Mouse (Mus musculus): Measurements from ENCODE around the gene Arap2. TPM values are rescaled to one million over a fixed set of nuclear protein-coding genes. Genes with fewer than 3 reads are reported as not detected.

Gene Arap2
- polyA plus RNA-seq, 2 experiments, result 1.1 to 1.7 TPM

GRCm38 (mm10) chr5:62664847-62665246, 101.1 kb downstream of the Arap2 start:
- 68% methylated on average over 4 of the region's 4 CpGs for WGBS (ENCODE audit: insufficient replicate concordance)

GRCm38 (mm10) chr5:62663206-62663605, 102.8 kb downstream of the Arap2 start:
- DNase-seq (ENCODE audit: low read depth in 3 of 3, low spot score in 3 of 3), result no peak
- H3K9me3 ChIP-seq (ENCODE audit: control insufficient read depth, low read length), result no peaks in the 10 kb centered on the region
- no peak for ATAC-seq (ENCODE audit: insufficient read depth)
- WGBS (ENCODE audit: insufficient replicate concordance), result 60% methylated on average over 1 of the region's 1 CpGs
- H3K4me3 ChIP-seq (ENCODE audit: insufficient read depth in 1 of 2, low read depth in 2 of 2, low read length in 2 of 2), result no peak overlapping the region
- H3K9ac ChIP-seq (replicated peaks), result no peak overlapping the region
- TF ChIP-seq CTCF (IDR thresholded peaks at IDR 0.05; ENCODE audit: low read depth) (no peak), EP300 (IDR thresholded peaks at IDR 0.05; ENCODE audit: low read depth) (no peak)
- H3K4me2 ChIP-seq (ENCODE audit: low read depth), result no peak overlapping the region
- no peaks in the 10 kb centered on the region for H3K36me3 ChIP-seq (replicated peaks; ENCODE audit: control insufficient read depth, insufficient read depth, low read depth)
- H3K4me1 ChIP-seq (replicated peaks; ENCODE audit: control insufficient read depth in 2 of 2, insufficient read depth in 2 of 2, low read length in 1 of 2), result no peaks in the 10 kb centered on the region
- no peaks in the 10 kb centered on the region for H3K27me3 ChIP-seq (ENCODE audit: control insufficient read depth, insufficient read depth, low read length)
- H3K27ac ChIP-seq, result no peak overlapping the region

More at GRCm38 (mm10) chr5:62664847-62665246, 101.1 kb downstream of the Arap2 start:
- Histone ChIP-seq H3K27me3 (ENCODE audit: control insufficient read depth, insufficient read depth, low read length) (no peaks in the 10 kb centered on the region), H3K27ac (no peak overlapping the region), H3K4me2 (ENCODE audit: low read depth) (no peak overlapping the region), H3K4me1 (replicated peaks; ENCODE audit: control insufficient read depth in 2 of 2, insufficient read depth in 2 of 2, low read length in 1 of 2) (no peaks in the 10 kb centered on the region), H3K4me3 (ENCODE audit: insufficient read depth in 1 of 2, low read depth in 2 of 2, low read length in 2 of 2) (no peak overlapping the region), H3K9ac (replicated peaks) (no peak overlapping the region), H3K36me3 (replicated peaks; ENCODE audit: control insufficient read depth, insufficient read depth, low read depth) (no peaks in the 10 kb centered on the region), H3K9me3 (ENCODE audit: control insufficient read depth, low read length) (no peaks in the 10 kb centered on the region)
- ATAC-seq (ENCODE audit: insufficient read depth), result no peak
- TF ChIP-seq EP300 (IDR thresholded peaks at IDR 0.05; ENCODE audit: low read depth) (no peak), CTCF (IDR thresholded peaks at IDR 0.05; ENCODE audit: low read depth) (no peak)
- no peak for DNase-seq (ENCODE audit: low read depth in 3 of 3, low spot score in 3 of 3)

- H3K4me1 ChIP-seq (replicated peaks; ENCODE audit: control insufficient read depth in 2 of 2, insufficient read depth in 2 of 2, low read length in 1 of 2), result no peaks in the 10 kb centered on the region
- H3K27ac ChIP-seq, result no peak overlapping the region
- DNase-seq (ENCODE audit: low read depth in 3 of 3, low spot score in 3 of 3) (no peak), ATAC-seq (ENCODE audit: insufficient read depth) (no peak)
- H3K4me3 ChIP-seq (ENCODE audit: insufficient read depth in 1 of 2, low read depth in 2 of 2, low read length in 2 of 2), result no peak overlapping the region
- H3K9me3 ChIP-seq (ENCODE audit: control insufficient read depth, low read length), result no peaks in the 10 kb centered on the region
- no peaks in the 10 kb centered on the region for H3K36me3 ChIP-seq (replicated peaks; ENCODE audit: control insufficient read depth, insufficient read depth, low read depth)
- WGBS (ENCODE audit: insufficient replicate concordance), result 69% methylated on average over 5 of the region's 5 CpGs
- no peaks in the 10 kb centered on the region for H3K27me3 ChIP-seq (ENCODE audit: control insufficient read depth, insufficient read depth, low read length)
- H3K4me2 ChIP-seq (ENCODE audit: low read depth), result no peak overlapping the region
- no peak for TF ChIP-seq EP300 (IDR thresholded peaks at IDR 0.05; ENCODE audit: low read depth)
- no peak for TF ChIP-seq CTCF (IDR thresholded peaks at IDR 0.05; ENCODE audit: low read depth)
- H3K9ac ChIP-seq (replicated peaks), result no peak overlapping the region
Observed at GRCm38 (mm10) chr5:62653924-62654323, 112.0 kb downstream of the Arap2 start.

DNA sequence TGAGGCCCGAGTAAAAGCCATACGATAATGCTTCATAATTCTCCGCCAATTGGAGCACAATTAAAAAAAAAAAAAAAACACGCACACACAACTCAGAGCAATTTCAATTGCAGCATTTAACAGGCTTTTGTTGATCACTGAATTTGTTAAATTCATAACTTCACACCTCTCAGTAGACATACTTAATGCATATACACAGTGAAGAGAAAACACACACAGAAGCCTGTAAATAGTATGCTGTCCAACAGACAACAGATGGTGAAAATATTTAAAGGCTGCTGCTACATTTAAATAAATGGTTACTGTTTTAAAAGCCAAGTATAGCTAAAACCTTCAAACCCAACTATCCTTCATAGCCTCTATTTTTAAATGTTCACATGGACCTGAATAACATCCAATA, 123.6 kb downstream of the Arap2 start:
- no peak overlapping the region for H3K4me2 ChIP-seq (ENCODE audit: low read depth)
- 78% methylated on average over 4 of the region's 4 CpGs for WGBS (ENCODE audit: insufficient replicate concordance)
- H3K4me1 ChIP-seq (replicated peaks; ENCODE audit: control insufficient read depth in 2 of 2, insufficient read depth in 2 of 2, low read length in 1 of 2), result no peaks in the 10 kb centered on the region
- no peak for DNase-seq (ENCODE audit: low read depth in 3 of 3, low spot score in 3 of 3)
- H3K27me3 ChIP-seq (ENCODE audit: control insufficient read depth, insufficient read depth, low read length), result no peaks in the 10 kb centered on the region
- no peak overlapping the region for H3K9ac ChIP-seq (replicated peaks)
- no peak overlapping the region for H3K27ac ChIP-seq
- H3K4me3 ChIP-seq (ENCODE audit: insufficient read depth in 1 of 2, low read depth in 2 of 2, low read length in 2 of 2), result no peak overlapping the region
- no peak for ATAC-seq (ENCODE audit: insufficient read depth)
- H3K9me3 ChIP-seq (ENCODE audit: control insufficient read depth, low read length), result no peaks in the 10 kb centered on the region
- no peak for TF ChIP-seq EP300 (IDR thresholded peaks at IDR 0.05; ENCODE audit: low read depth)
- no peak for TF ChIP-seq CTCF (IDR thresholded peaks at IDR 0.05; ENCODE audit: low read depth)
- H3K36me3 ChIP-seq (replicated peaks; ENCODE audit: control insufficient read depth, insufficient read depth, low read depth), result no peaks in the 10 kb centered on the region

DNA sequence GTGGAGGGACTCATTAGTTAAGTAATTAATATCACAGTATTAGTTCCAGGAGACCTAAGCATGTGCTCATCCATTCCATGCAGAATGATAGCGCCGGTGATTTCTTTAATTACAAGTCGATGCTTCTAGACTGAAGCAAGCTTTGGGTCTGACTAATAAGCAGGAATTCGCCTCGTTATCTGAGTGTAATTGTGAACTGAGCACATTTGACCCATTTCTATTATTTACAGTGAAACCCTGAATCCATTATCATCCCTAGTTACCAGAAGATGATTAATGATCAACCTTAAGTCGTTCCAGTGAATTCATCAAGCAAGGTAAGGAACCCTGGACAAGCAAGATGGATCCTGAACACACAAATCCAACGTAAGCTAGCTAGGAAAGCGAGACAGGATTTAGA, 125.5 kb downstream of the Arap2 start:
- no peak overlapping the region for H3K9ac ChIP-seq (replicated peaks)
- H3K4me3 ChIP-seq (ENCODE audit: insufficient read depth in 1 of 2, low read depth in 2 of 2, low read length in 2 of 2), result no peak overlapping the region
- H3K4me1 ChIP-seq (replicated peaks; ENCODE audit: control insufficient read depth in 2 of 2, insufficient read depth in 2 of 2, low read length in 1 of 2), result no peaks in the 10 kb centered on the region
- TF ChIP-seq CTCF (IDR thresholded peaks at IDR 0.05; ENCODE audit: low read depth) (no peak), EP300 (IDR thresholded peaks at IDR 0.05; ENCODE audit: low read depth) (no peak)
- H3K9me3 ChIP-seq (ENCODE audit: control insufficient read depth, low read length), result no peaks in the 10 kb centered on the region
- DNase-seq (ENCODE audit: low read depth in 3 of 3, low spot score in 3 of 3), result no peak
- ATAC-seq (ENCODE audit: insufficient read depth), result no peak
- no peaks in the 10 kb centered on the region for H3K36me3 ChIP-seq (replicated peaks; ENCODE audit: control insufficient read depth, insufficient read depth, low read depth)
- no peak overlapping the region for H3K4me2 ChIP-seq (ENCODE audit: low read depth)
- WGBS (ENCODE audit: insufficient replicate concordance), result 62% methylated on average over 8 of the region's 8 CpGs
- H3K27me3 ChIP-seq (ENCODE audit: control insufficient read depth, insufficient read depth, low read length), result no peaks in the 10 kb centered on the region
- no peak overlapping the region for H3K27ac ChIP-seq
